In the genomic region with DNA sequence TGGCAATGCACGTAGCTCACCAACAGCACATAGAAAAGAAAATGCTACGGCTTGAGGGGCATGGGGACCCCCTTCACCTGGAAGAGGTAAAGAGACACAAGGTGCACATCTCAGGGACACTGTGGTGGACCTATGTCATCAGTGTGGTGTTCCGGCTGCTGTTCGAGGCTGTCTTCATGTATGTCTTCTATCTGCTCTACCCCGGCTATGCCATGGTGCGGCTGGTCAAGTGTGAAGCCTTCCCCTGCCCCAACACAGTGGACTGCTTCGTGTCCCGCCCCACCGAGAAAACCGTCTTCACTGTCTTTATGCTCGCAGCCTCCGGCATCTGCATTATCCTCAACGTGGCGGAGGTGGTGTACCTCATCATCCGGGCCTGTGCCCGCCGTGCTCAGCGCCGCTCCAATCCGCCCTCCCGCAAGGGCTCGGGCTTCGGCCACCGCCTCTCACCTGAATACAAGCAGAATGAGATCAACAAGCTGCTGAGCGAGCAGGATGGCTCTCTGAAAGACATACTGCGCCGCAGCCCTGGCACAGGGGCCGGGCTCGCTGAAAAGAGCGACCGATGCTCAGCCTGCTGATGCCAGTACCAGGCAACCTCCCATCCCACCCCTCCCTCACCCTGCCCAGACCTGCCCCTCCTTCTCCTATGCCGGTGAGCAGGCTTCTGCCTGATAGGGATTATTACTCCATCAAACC, we compare ENCODE assay signal across 7 mouse cellular contexts. TPM values are rescaled to one million over a fixed set of nuclear protein-coding genes. Genes with fewer than 3 reads are reported as not detected.
DNase-seq lines count a peak whose midpoint lies in the region; ATAC-seq and TF ChIP-seq lines count a peak whose summit lies in the region.

No protein-coding gene starts in this region.

- H3K9me3 ChIP-seq in liver, embryonic 11.5 days (ENCODE audit: control insufficient read depth, low read length) = no peaks in the 10 kb centered on the region
- H3K9me3 ChIP-seq in liver, postnatal 0 days (ENCODE audit: low read length) = no peaks in the 10 kb centered on the region
- H3K9me3 ChIP-seq in hindbrain, embryonic 15.5 days = no peaks in the 10 kb centered on the region

- no peaks in the 10 kb centered on the region for H3K36me3 ChIP-seq in liver, embryonic 11.5 days (ENCODE audit: control insufficient read depth, insufficient read depth, low read length)
- H3K36me3 ChIP-seq in liver, postnatal 0 days (replicated peaks; ENCODE audit: insufficient read depth, low read length) = no peaks in the 10 kb centered on the region
- no peaks in the 10 kb centered on the region for H3K36me3 ChIP-seq in hindbrain, embryonic 15.5 days

- no peaks in the 10 kb centered on the region for H3K4me1 ChIP-seq in liver, embryonic 11.5 days (replicated peaks; ENCODE audit: control insufficient read depth, insufficient read depth, low read length)
- no peaks in the 10 kb centered on the region for H3K4me1 ChIP-seq in liver, postnatal 0 days (ENCODE audit: insufficient read depth)
- no peaks in the 10 kb centered on the region for H3K4me1 ChIP-seq in hindbrain, embryonic 15.5 days (replicated peaks)

- H3K9ac ChIP-seq in liver, embryonic 11.5 days (ENCODE audit: low read depth, low read length) = no peak overlapping the region
- H3K9ac ChIP-seq in liver, postnatal 0 days (replicated peaks) = no peak overlapping the region
- peak overlapping the region; percentile 37; the same call in 1 of the 2 replicates for H3K9ac ChIP-seq in hindbrain, embryonic 15.5 days

- peaks cover 41% of the 10 kb centered on the region for H3K27me3 ChIP-seq in liver, embryonic 11.5 days (replicated peaks; ENCODE audit: control insufficient read depth, insufficient read depth, low read length)
- peaks cover 18% of the 10 kb centered on the region; the same call in 1 of the 2 replicates for H3K27me3 ChIP-seq in liver, postnatal 0 days (ENCODE audit: insufficient read depth, low read length)
- H3K27me3 ChIP-seq in hindbrain, embryonic 15.5 days = peaks cover 7% of the 10 kb centered on the region; the same call in 1 of the 2 replicates

- intact Hi-C loops in gastrocnemius, postnatal 36 days (cut with DNase I) = no loop called here

- no peak for ATAC-seq in liver, embryonic 11.5 days (replicated peaks; ENCODE audit: low FRiP score)
- no peak for ATAC-seq in liver, postnatal 0 days
- ATAC-seq in common myeloid progenitor, adult 5-6 weeks (replicated peaks; ENCODE audit: low read depth, poor library complexity, severe bottlenecking) = 0 out of 2 replicates have a peak, but pooled peaks have one; percentile 18
- ATAC-seq in hindbrain, embryonic 15.5 days (ENCODE audit: low FRiP score, low read depth) = peak; percentile 77

- TF ChIP-seq CTCF in liver, postnatal 0 days (IDR thresholded peaks at IDR 0.05; ENCODE audit: low read depth) = no peak

- H3K4me3 ChIP-seq in liver, embryonic 11.5 days (ENCODE audit: low read depth, low read length) = no peak overlapping the region
- H3K4me3 ChIP-seq in liver, postnatal 0 days (ENCODE audit: low read depth, low read length) = no peak overlapping the region
- H3K4me3 ChIP-seq in hindbrain, embryonic 15.5 days = peak overlapping the region; percentile 34

- H3K27ac ChIP-seq in liver, embryonic 11.5 days (ENCODE audit: low read depth, low read length) = no peak overlapping the region
- H3K27ac ChIP-seq in liver, postnatal 0 days (ENCODE audit: low read depth) = no peak overlapping the region
- H3K27ac ChIP-seq in hindbrain, embryonic 15.5 days (replicated peaks) = peak overlapping the region; percentile 34; the same call in 1 of the 2 replicates

- DNase-seq in liver, embryonic 11.5 days (ENCODE audit: low spot score) = no peak
- DNase-seq in liver, postnatal 0 days = no peak
- DNase-seq in right cerebral cortex, postnatal 14 days = peak; percentile 9
- no peak for DNase-seq in gastrocnemius, postnatal 36 days
- no peak for DNase-seq in urinary bladder, postnatal 4 days (ENCODE audit: low spot score in 2 of 2)

- WGBS in liver, embryonic 11.5 days = 25% methylated on average over 29 of the region's 32 CpGs
- whole genome bisulfite sequencing in liver, postnatal 0 days (ENCODE audit: insufficient replicate concordance) = 31% methylated on average over 32 of the region's 32 CpGs
- WGBS in hindbrain, embryonic 15.5 days = 22% methylated on average over 32 of the region's 32 CpGs

- TF ChIP-seq EP300 in liver, postnatal 0 days (IDR thresholded peaks at IDR 0.05; ENCODE audit: low read depth) = no peak

- 0 out of 2 replicates have a peak overlapping the region, but pooled peaks have one; percentile 10 for H3K4me2 ChIP-seq in liver, embryonic 11.5 days
- H3K4me2 ChIP-seq in liver, postnatal 0 days (ENCODE audit: low read depth, low read length) = no peak overlapping the region
- H3K4me2 ChIP-seq in hindbrain, embryonic 15.5 days = peak overlapping the region; percentile 55

RNA-seq across cellular contexts. Expression of a gene that starts 8.4 kb away (rescaled TPM):
- 33.6 and 34.5 TPM in 2 replicates for polyA plus RNA-seq in liver, embryonic 11.5 days (2014; fragmentation: Nextera tagmentation; extraction: Ambion mirVana)
- 420 and 460 TPM in 2 replicates for polyA plus RNA-seq in liver, postnatal 0 days (2015; fragmentation: Nextera tagmentation; extraction: Ambion mirVana)
- not detected in 2 replicates for total RNA-seq in common myeloid progenitor, adult 5-6 weeks (2017)
- 1.7 and 1.9 TPM in 2 replicates for polyA plus RNA-seq in hindbrain, embryonic 15.5 days (2015; fragmentation: Nextera tagmentation; extraction: Ambion mirVana)
- total RNA-seq in gastrocnemius, postnatal 36 days (2021) = under 1 TPM; 0.28 to 0.57 TPM

RNA-seq across cellular contexts. Expression of a gene that starts 36.1 kb away (rescaled TPM):
- polyA plus RNA-seq in liver, embryonic 11.5 days (2014; fragmentation: Nextera tagmentation; extraction: Ambion mirVana) = 14.6 and 14.8 TPM in 2 replicates
- 4.0 and 5.3 TPM in 2 replicates for polyA plus RNA-seq in liver, postnatal 0 days (2015; fragmentation: Nextera tagmentation; extraction: Ambion mirVana)
- 45.9 and 53.1 TPM in 2 replicates for total RNA-seq in common myeloid progenitor, adult 5-6 weeks (2017)
- 83.4 and 85.6 TPM in 2 replicates for polyA plus RNA-seq in hindbrain, embryonic 15.5 days (2015; fragmentation: Nextera tagmentation; extraction: Ambion mirVana)
- total RNA-seq in gastrocnemius, postnatal 36 days (2021) = 10 to 100 TPM in 1 of 2 experiments, 1 to 10 TPM in 1; 7.0 to 11.1 TPM

RNA-seq across cellular contexts. Expression of a gene that starts 44.5 kb away (rescaled TPM):
- 349 and 361 TPM in 2 replicates for polyA plus RNA-seq in liver, embryonic 11.5 days (2014; fragmentation: Nextera tagmentation; extraction: Ambion mirVana)
- polyA plus RNA-seq in liver, postnatal 0 days (2015; fragmentation: Nextera tagmentation; extraction: Ambion mirVana) = 59.7 and 61.7 TPM in 2 replicates
- total RNA-seq in common myeloid progenitor, adult 5-6 weeks (2017) = 497 and 559 TPM in 2 replicates
- 298 and 299 TPM in 2 replicates for polyA plus RNA-seq in hindbrain, embryonic 15.5 days (2015; fragmentation: Nextera tagmentation; extraction: Ambion mirVana)
- total RNA-seq in gastrocnemius, postnatal 36 days (2021) = 10 to 100 TPM; 38.9 to 43.4 TPM

Comparison
In these comparisons a context has a peak if more than half of its experiments do, and no peak if none do; other contexts are left out.
1. ATAC-seq: peak in common myeloid progenitor, adult 5-6 weeks (single experiment) and hindbrain, embryonic 15.5 days (single experiment); none in liver, embryonic 11.5 days (single experiment) and liver, postnatal 0 days (single experiment).
2. RNA of a gene that starts 8.4 kb away (polyA plus RNA-seq): 420 to 460 TPM in liver, postnatal 0 days and 33.6 to 34.5 TPM in liver, embryonic 11.5 days; 1.7 to 1.9 TPM in hindbrain, embryonic 15.5 days; every median in the first group is over 10 times any median in the second.